Mouse (Mus musculus) liver, postnatal 0 days (tissue): Measurements from ENCODE around the gene Skp1a.
"Not testable (repeated sequence)": the region's sequence is repeated elsewhere in the genome, so short reads cannot be mapped to it uniquely, and the experiment has no call there.

ENCODE experiments used
- CTCF ChIP-seq: sonication (generic); IDR thresholded peaks from 2 replicates; pipeline ENCODE4 v1.5.1; 2016; ENCODE audit warnings: antibody characterized with exemption, low read depth
- EP300 ChIP-seq: IDR thresholded peaks from 2 replicates; pipeline ENCODE4 v1.6.1; 2016; ENCODE audit warnings: antibody characterized with exemption, low read depth, mild to moderate bottlenecking

GRCm38 (mm10) chr11:52196496-52197023 lies 35.2 kb upstream of the Skp1a start:
- TF ChIP-seq CTCF, EP300: not testable (repeated sequence)
